Mouse (Mus musculus): ENCODE measurements around the gene Pemt. TPM values are rescaled to one million over a fixed set of nuclear protein-coding genes. Genes with fewer than 3 reads are reported as not detected.

The Pemt gene
- total RNA-seq (2012; rRNA removed) (7.8 and 9.1 TPM in 2 replicates), total RNA-seq (2014; rRNA removed) (6.7 and 6.9 TPM in 2 replicates), polyA plus RNA-seq (2012; ENCODE audit: insufficient read length, low read depth) (10.5 and 10.7 TPM in 2 replicates)

GRCm38 (mm10) chr11:60046058-60046735 lies at the start of gene Pemt:
Pemt (minus strand) TSS chr11:60046489.
- H3K27ac ChIP-seq (ENCODE audit: insufficient read depth, low read depth) = peak within 1 kb of the TSS; percentile 42
- no peaks in the 10 kb centered on the region for H3K79me2 ChIP-seq (replicated peaks; ENCODE audit: control insufficient read depth, extremely low read depth, insufficient read depth, poor library complexity, severe bottlenecking)
- H3K4me3 ChIP-seq (replicated peaks in 1 of 3; ENCODE audit: low read depth in 2 of 3, low read length in 2 of 3, poor library complexity in 1 of 3) = peak within 1 kb of the TSS; percentile 60 to 69 (median 60)
- dilution Hi-C loops (cut with MboI; ENCODE audit: extremely low pct_ligation_motif_present, extremely low pct_unique_long_range_greater_than_20kb, low sequenced_read_pairs) (no loop called here), in situ Hi-C loops (cut with MboI; ENCODE audit: low pct_ligation_motif_present, low pct_unique_long_range_greater_than_20kb, low sequenced_read_pairs) (no loop called here)
- H3K4me1 ChIP-seq (ENCODE audit: control insufficient read depth in 1 of 2, insufficient read depth in 2 of 2) = peaks cover 4 to 14% of the 10 kb centered on the region in 2 experiments
- peak within 1 kb of the TSS; percentile 65 for H3K4me2 ChIP-seq (ENCODE audit: insufficient read depth, low read depth, poor library complexity, severe bottlenecking)
- peaks cover 24% of the 10 kb centered on the region for H3K27me3 ChIP-seq (replicated peaks)
- no peaks in the 10 kb centered on the region for H3K36me3 ChIP-seq (replicated peaks in 1 of 2; ENCODE audit: control insufficient read depth in 1 of 2, insufficient read depth in 1 of 2, low read length in 1 of 2)
- DNase-seq (ENCODE audit: extremely low read depth) = peak; percentile 99
- H3K9ac ChIP-seq (ENCODE audit: insufficient read depth, low read depth) = peak within 1 kb of the TSS; percentile 49
- H3K9me3 ChIP-seq (replicated peaks; ENCODE audit: low read length) = peaks cover 13% of the 10 kb centered on the region
- TF ChIP-seq ZC3H11A (IDR thresholded peaks at IDR 0.05; ENCODE audit: low read depth, low read length) (no peak), JUND (conservative IDR thresholded peaks at IDR 0.05; ENCODE audit: low read depth, low read length) (0 out of 2 replicates have a peak, but pooled peaks have one; percentile 32), MEF2A (IDR thresholded peaks at IDR 0.05; ENCODE audit: borderline replicate concordance, low read depth, low read length) (peak; percentile 86), IRF4 (IDR thresholded peaks at IDR 0.05; ENCODE audit: low read depth, low read length) (peak; percentile 80), ZMIZ1 (IDR thresholded peaks at IDR 0.05; ENCODE audit: low read depth, low read length) (peak; percentile 86), MYC (IDR thresholded peaks at IDR 0.05; ENCODE audit: low read depth, low read length) (peak; percentile 100), POLR2A (IDR thresholded peaks at IDR 0.05; ENCODE audit: low read depth, low read length) (peak; percentile 76), UBTF (IDR thresholded peaks at IDR 0.05; ENCODE audit: low read depth, low read length) (0 out of 2 replicates have a peak, but pooled peaks have one; percentile 59), NRF1 (IDR thresholded peaks at IDR 0.05; ENCODE audit: low read depth, low read length) (peak; percentile 78), CTCF (conservative IDR thresholded peaks at IDR 0.05 in 1 of 2, IDR thresholded peaks at IDR 0.05 in 1 of 2; ENCODE audit: low read depth in 2 of 2, low read length in 2 of 2) (peak; percentile 35 to 64), SIN3A (IDR thresholded peaks at IDR 0.05; ENCODE audit: low read length) (peak; percentile 99), EP300 (IDR thresholded peaks at IDR 0.05; ENCODE audit: low read length) (no peak), ZNF384 (IDR thresholded peaks at IDR 0.05; ENCODE audit: low read depth, low read length) (peak; percentile 12; the same call in 1 of the 2 replicates), ZKSCAN1 (IDR thresholded peaks at IDR 0.05; ENCODE audit: borderline replicate concordance, low read depth, low read length) (no peak), ETS1 (conservative IDR thresholded peaks at IDR 0.05; ENCODE audit: low read depth, low read length) (peak; percentile 39; the same call in 1 of the 2 replicates), ELF1 (IDR thresholded peaks at IDR 0.05; ENCODE audit: low read depth, low read length) (peak; percentile 93), SMC3 (IDR thresholded peaks at IDR 0.05; ENCODE audit: low read depth, low read length) (no peak), MXI1 (IDR thresholded peaks at IDR 0.05; ENCODE audit: low read depth, low read length) (peak; percentile 100), PAX5 (IDR thresholded peaks at IDR 0.05; ENCODE audit: low read length) (no peak), NELFE (IDR thresholded peaks at IDR 0.05; ENCODE audit: low read depth, low read length) (peak; percentile 78), CHD1 (IDR thresholded peaks at IDR 0.05; ENCODE audit: low read depth, low read length) (no peak), TCF12 (IDR thresholded peaks at IDR 0.05; ENCODE audit: low read depth, low read length) (peak; percentile 59; the same call in 1 of the 2 replicates), POLR2AphosphoS2 (IDR thresholded peaks at IDR 0.05; ENCODE audit: low read depth, low read length) (0 out of 2 replicates have a peak, but pooled peaks have one; percentile 30), E2F4 (IDR thresholded peaks at IDR 0.05; ENCODE audit: insufficient replicate concordance, low read depth, low read length) (no peak), MAFK (IDR thresholded peaks at IDR 0.05; ENCODE audit: insufficient replicate concordance, low read length) (0 out of 2 replicates have a peak, but pooled peaks have one; percentile 10), JUN (IDR thresholded peaks at IDR 0.05; ENCODE audit: insufficient read depth, low read depth, low read length) (peak; percentile 45; the same call in 1 of the 2 replicates), RCOR1 (conservative IDR thresholded peaks at IDR 0.05; ENCODE audit: low read depth, low read length) (peak; percentile 86; the same call in 1 of the 2 replicates), MAZ (IDR thresholded peaks at IDR 0.05; ENCODE audit: low read depth, low read length) (peak; percentile 95), USF2 (conservative IDR thresholded peaks at IDR 0.05; ENCODE audit: low read depth, low read length) (peak; percentile 33), BHLHE40 (IDR thresholded peaks at IDR 0.05; ENCODE audit: low read depth, low read length) (peak; percentile 71), USF1 (IDR thresholded peaks at IDR 0.05; ENCODE audit: low read depth, low read length) (peak; percentile 67), MAX (IDR thresholded peaks at IDR 0.05; ENCODE audit: low read length) (peak; percentile 100), RAD21 (IDR thresholded peaks at IDR 0.05; ENCODE audit: low read depth, low read length) (no peak), HCFC1 (IDR thresholded peaks at IDR 0.05; ENCODE audit: low read depth, low read length) (peak; percentile 100), KAT2A (IDR thresholded peaks at IDR 0.05; ENCODE audit: insufficient replicate concordance, low read length) (peak; percentile 99), GABPA (IDR thresholded peaks at IDR 0.05; ENCODE audit: insufficient replicate concordance, low read depth, low read length) (peak; percentile 92; the same call in 1 of the 2 replicates), TBP (conservative IDR thresholded peaks at IDR 0.05; ENCODE audit: low read depth, low read length) (peak; percentile 45; the same call in 1 of the 2 replicates), CHD2 (IDR thresholded peaks at IDR 0.05; ENCODE audit: low read length) (peak; percentile 81)

Data from CH12.LX (cell line).